Mouse (Mus musculus): ENCODE results near the gene 5530400C23Rik.
"Not testable (repeated sequence)": the region's sequence is repeated elsewhere in the genome, so short reads cannot be mapped to it uniquely, and the experiment has no call there.

5530400C23Rik gene

DNA sequence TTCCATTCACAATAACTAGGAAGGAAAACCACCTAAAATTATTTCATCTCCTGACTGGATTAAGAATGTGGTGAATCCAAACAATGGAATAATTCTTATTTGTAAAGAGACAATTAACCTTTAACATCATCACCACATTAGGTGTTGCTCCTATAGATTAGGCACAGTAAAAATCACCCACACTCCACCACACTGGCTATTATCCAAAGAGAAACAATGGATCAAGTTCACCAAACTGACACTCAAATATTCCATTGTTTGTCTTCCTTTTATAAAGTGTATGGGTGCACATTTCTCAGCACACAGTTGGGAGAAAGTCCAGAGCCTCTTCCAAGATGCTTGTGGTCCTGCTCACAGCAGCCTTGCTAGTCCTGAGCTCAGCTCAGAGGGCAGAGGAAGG lies at the start of gene 5530400C23Rik:
Gene 5530400C23Rik, plus strand, starts transcription at position 301 of the 400 bp plus-strand sequence.
- not testable (repeated sequence) for DNase-seq (ENCODE audit: low read depth, low spot score)

DNA sequence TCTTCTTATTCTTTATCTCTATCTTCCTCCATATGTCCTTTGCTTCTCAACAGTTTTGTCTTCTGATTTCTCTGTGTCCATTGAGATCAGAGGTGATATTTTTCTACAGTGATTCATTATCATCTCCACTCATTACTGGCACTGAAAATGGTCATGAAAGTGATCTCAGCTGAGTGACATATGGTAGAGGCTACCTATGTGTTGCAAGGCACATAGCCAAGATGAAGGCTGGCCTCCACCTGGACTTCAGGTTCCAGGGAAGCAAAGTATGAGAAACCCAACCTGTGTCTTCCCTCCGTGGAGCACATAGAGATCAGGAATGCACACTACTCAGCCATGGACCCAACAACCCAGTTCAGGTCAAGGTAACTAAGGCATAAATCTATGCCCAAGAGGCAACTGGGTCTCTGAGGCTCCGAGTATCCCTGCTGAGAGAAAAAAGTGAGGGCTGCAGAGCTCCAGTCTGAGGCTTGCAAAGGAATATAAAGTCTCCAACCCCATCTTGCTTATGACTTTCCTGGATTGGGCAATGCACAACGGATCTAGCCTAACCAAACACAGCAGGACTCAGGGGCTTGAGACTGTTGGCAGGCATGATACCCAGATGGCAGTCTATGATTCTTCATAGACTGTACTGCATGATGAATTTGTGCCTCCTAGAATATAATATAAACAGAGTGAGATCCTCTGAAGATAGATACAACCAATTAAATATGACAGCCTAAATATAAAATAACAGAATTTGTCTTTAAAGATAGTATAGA lies 14.1 kb downstream of the 5530400C23Rik start:
- no peak for DNase-seq (ENCODE audit: low read depth, low spot score)

DNA sequence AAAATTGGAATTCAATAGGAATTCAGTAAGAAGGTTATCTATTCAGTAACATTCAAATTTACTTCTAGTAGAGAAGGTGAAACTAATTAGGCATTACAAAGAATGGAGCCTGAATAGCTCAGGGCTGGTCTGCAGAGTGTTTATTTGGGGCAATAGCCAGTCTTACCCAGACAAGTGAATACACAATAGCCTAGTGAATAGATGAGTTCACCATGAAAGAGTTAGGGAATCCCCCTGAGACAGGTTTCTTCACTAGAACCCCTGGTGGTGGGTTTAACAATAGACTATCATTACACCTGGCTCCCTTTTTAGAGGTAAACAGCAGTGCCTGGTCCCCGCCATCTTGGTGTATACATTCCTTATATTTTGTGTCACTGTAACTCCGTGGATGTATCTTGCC lies 21.9 kb downstream of the 5530400C23Rik start:
- DNase-seq (ENCODE audit: low read depth, low spot score): not testable (repeated sequence)

DNA sequence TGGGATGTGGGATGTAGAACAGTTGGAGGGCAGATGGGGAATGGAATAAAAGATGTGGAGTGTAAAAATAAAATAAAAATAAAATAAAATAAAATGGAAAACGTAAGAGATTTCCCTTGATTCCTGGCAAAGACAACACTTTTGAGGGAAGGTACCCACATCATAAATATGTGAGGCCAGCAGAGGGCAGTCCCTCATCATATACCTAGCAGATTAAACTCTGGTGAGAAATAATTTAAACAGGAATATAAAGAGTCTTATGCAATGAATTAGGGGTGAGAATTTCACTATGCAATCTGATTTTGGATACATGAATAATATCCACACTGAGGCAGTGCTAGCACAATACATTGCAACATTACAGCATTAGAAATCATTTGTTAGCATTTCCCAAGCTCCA lies 46.5 kb downstream of the 5530400C23Rik start:
- DNase-seq (ENCODE audit: low read depth, low spot score): no peak

DNA sequence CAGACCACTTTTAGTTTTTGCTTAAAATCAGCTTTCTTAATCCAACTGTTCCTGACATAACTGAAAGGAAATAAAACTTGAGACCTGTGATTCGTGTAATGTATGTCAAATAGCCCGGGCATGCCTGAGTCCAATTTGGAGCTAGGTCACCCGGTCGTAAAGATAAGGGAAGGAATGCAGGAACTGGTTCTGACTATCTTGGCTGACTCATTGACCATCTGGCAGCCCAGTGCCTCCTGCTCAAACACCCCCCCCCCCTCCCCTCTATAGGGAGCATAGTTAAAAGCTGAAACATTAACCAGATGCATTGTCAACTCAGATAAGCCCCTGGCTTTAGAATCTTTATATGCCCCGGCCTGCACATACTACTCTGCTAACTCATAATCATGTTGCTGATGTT lies 49.7 kb downstream of the 5530400C23Rik start:
- DNase-seq (ENCODE audit: low read depth, low spot score): not testable (repeated sequence)
